Mouse (Mus musculus) thymus, postnatal 36 days (tissue): ENCODE measurements at regions not wholly inside any gene's neighbourhood (a gene's known extent, or its start where the extent isn't known, plus 50 kb on each side); places are given as distances from the start of the nearest gene placed in this dataset.

ENCODE experiments used
- DNase-seq, 2 experiments: peaks; one replicate each; pipeline ENCODE4 v3.0.0; 2022; ENCODE audit warnings: mixed read lengths in 2 of 2

- DNase-seq: no peak
Observed at GRCm38 (mm10) chr2:133235175-133235920, 289.6 kb upstream of the Fermt1 start.

- no peak for DNase-seq
Observed at GRCm38 (mm10) chr2:133252131-133252530, 299.8 kb upstream of the Bmp2 start.

GRCm38 (mm10) chr2:133274424-133274823 lies 277.5 kb upstream of the Bmp2 start:
- no peak for DNase-seq

GRCm38 (mm10) chr2:133278546-133278945 lies 273.4 kb upstream of the Bmp2 start:
- DNase-seq: no peak

- no peak for DNase-seq
Observed at GRCm38 (mm10) chr2:133279275-133279674, 272.7 kb upstream of the Bmp2 start.

- DNase-seq: no peak
Observed at GRCm38 (mm10) chr2:133282692-133283091, 269.3 kb upstream of the Bmp2 start.

GRCm38 (mm10) chr2:133283709-133284108 lies 268.2 kb upstream of the Bmp2 start:
- DNase-seq: no peak

- no peak for DNase-seq
Observed at GRCm38 (mm10) chr2:133294136-133294535, 257.8 kb upstream of the Bmp2 start.

GRCm38 (mm10) chr2:133305936-133306335 lies 246.0 kb upstream of the Bmp2 start:
- no peak for DNase-seq

GRCm38 (mm10) chr2:133311001-133311400 lies 241.0 kb upstream of the Bmp2 start:
- DNase-seq: no peak

- DNase-seq: no peak
Observed at GRCm38 (mm10) chr2:133326290-133327050, 225.5 kb upstream of the Bmp2 start.

- no peak for DNase-seq
Observed at GRCm38 (mm10) chr2:133327653-133328052, 224.3 kb upstream of the Bmp2 start.

- no peak for DNase-seq
Observed at GRCm38 (mm10) chr2:133336177-133336901, 215.6 kb upstream of the Bmp2 start.

GRCm38 (mm10) chr2:133338150-133338549 lies 213.8 kb upstream of the Bmp2 start:
- no peak for DNase-seq

- DNase-seq: no peak
Observed at GRCm38 (mm10) chr2:133341352-133341751, 210.6 kb upstream of the Bmp2 start.

GRCm38 (mm10) chr2:133345964-133346788 lies 205.8 kb upstream of the Bmp2 start:
- DNase-seq: no peak

- DNase-seq: no peak
Observed at GRCm38 (mm10) chr2:133346789-133347424, 205.1 kb upstream of the Bmp2 start.

GRCm38 (mm10) chr2:133351306-133351705 lies 200.7 kb upstream of the Bmp2 start:
- DNase-seq: no peak

- DNase-seq: no peak
Observed at GRCm38 (mm10) chr2:133352800-133353199, 199.2 kb upstream of the Bmp2 start.

- no peak for DNase-seq
Observed at GRCm38 (mm10) chr2:133362693-133363443, 189.1 kb upstream of the Bmp2 start.

GRCm38 (mm10) chr2:133371490-133372215 lies 180.3 kb upstream of the Bmp2 start:
- no peak for DNase-seq
